Mouse (Mus musculus) bone marrow macrophage, adult 2 months (primary cell): Measurements from ENCODE around the gene Nckap5. TPM values are rescaled to one million over a fixed set of nuclear protein-coding genes. Genes with fewer than 3 reads are reported as not detected.
"Not testable (repeated sequence)": the region's sequence is repeated elsewhere in the genome, so short reads cannot be mapped to it uniquely, and the experiment has no call there.

ENCODE experiments used
- H3K27ac ChIP-seq: 2 replicates; pipeline ENCODE4 v1.5.1; 2012; ENCODE audit warnings: low read depth, low read length; ENCODE audit not compliant: insufficient read depth
- H3K4me1 ChIP-seq: 2 replicates; pipeline ENCODE4 v1.6.1; 2012; ENCODE audit warnings: low read length; ENCODE audit not compliant: control insufficient read depth, insufficient read depth
- H3K4me3 ChIP-seq: 2 replicates; pipeline ENCODE4 v1.5.1; 2012; ENCODE audit warnings: mild to moderate bottlenecking, low read length, moderate library complexity; ENCODE audit not compliant: insufficient read depth
- CTCF ChIP-seq: IDR thresholded peaks from 2 replicates; pipeline ENCODE4 v1.5.1; 2012; ENCODE audit warnings: low read depth, mild to moderate bottlenecking, low read length, moderate library complexity
- POLR2A ChIP-seq: IDR thresholded peaks from 2 replicates; pipeline ENCODE4 v1.6.1; 2012; ENCODE audit warnings: mild to moderate bottlenecking, low read depth, low read length, borderline replicate concordance
- polyA plus RNA-seq: library from polyadenylated mRNA; stranded (reverse); fragments of >200 nt; gene quantifications from 2 replicates; pipeline ENCODE4 v1.2.4, GENCODE M21; 2012; ENCODE audit not compliant: missing spikeins, insufficient read depth, insufficient read length

The Nckap5 gene
- polyA plus RNA-seq, 1 experiment = not detected

DNA sequence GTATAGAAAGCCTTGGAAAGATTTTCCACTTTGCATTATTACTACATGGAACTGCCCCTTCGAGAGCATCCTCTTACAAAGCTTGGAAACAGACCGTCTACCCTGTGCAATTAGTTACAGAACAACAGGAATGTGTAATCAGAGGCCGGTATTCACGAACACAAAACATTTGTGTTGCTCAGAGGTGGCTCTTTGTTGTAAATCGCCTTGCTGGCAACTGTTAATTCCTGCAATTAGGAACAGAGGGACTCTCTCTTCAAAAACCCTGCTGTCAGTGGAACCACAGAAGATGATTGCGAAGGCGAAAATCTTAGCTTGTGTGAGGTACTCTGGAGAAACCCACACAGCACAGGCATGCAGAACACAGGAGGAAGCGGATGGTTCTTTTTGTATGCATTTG is 710.1 kb downstream of the Nckap5 start:
- TF ChIP-seq CTCF (no peak), POLR2A (no peak)
- Histone ChIP-seq H3K4me1 (no peaks in the 10 kb centered on the region), H3K4me3 (no peak overlapping the region), H3K27ac (no peak overlapping the region)

GRCm38 (mm10) chr1:126116034-126116433 is 714.6 kb downstream of the Nckap5 start:
- no peak overlapping the region for H3K27ac ChIP-seq
- H3K4me1 ChIP-seq = no peaks in the 10 kb centered on the region
- TF ChIP-seq CTCF = no peak
- no peak for TF ChIP-seq POLR2A
- no peak overlapping the region for H3K4me3 ChIP-seq

DNA sequence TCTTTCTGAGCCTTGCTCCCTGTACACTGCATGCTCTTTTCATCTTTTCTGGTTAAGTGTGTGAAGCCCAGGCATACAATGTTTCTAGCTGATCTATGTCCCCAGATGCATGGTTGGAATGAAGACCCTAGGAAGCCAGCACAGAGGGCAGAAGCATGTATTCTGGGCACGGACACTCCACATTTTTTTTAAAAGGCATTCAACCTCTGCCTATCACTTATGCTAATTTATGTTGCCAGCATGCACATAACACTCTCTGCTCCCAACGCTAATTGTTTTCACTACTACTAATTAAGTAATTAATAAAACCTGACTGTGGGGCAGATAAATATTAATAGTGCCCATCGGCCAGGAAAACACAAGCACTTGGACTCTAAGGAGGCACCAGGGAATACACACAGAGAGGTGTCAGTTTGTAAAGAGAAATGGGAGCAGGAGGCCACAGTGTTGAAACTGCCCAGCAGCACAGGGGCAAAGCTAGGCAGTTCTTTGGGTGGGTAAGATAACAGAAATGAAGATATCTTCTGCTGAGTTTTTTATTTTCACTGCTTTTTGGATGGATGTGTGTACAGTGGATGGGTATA is 724.8 kb downstream of the Nckap5 start:
- Histone ChIP-seq H3K27ac (no peak overlapping the region), H3K4me3 (no peak overlapping the region), H3K4me1 (no peaks in the 10 kb centered on the region)
- TF ChIP-seq POLR2A = no peak

GRCm38 (mm10) chr1:126094346-126094745 is 736.3 kb downstream of the Nckap5 start:
- no peak overlapping the region for H3K27ac ChIP-seq
- H3K4me3 ChIP-seq = no peak overlapping the region
- no peaks in the 10 kb centered on the region for H3K4me1 ChIP-seq
- TF ChIP-seq POLR2A = no peak
- no peak for TF ChIP-seq CTCF

GRCm38 (mm10) chr1:126091979-126092378 is 738.6 kb downstream of the Nckap5 start:
- H3K4me1 ChIP-seq, H3K4me3 ChIP-seq: not testable (repeated sequence)

DNA sequence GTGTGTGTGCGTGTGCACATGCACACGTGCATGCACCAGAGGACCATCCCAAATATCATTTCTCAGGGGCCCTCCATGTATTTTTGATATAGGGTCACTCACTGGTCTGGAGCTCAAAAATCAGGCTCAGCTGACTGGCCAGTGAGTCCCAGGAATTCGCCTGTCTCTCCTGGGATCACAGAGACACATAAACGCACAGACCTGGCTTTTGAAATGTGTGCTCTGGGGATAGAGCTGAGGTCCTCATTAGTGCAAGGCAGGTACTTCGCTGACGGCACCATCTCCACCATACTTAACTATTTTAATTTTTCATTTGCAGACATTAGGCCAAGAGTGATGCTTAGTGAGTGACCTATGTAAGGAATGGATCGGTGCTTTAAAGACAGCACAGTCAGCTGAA is 743.4 kb downstream of the Nckap5 start:
- Histone ChIP-seq H3K27ac (no peak overlapping the region), H3K4me1 (no peaks in the 10 kb centered on the region), H3K4me3 (no peak overlapping the region)
- TF ChIP-seq CTCF (no peak), POLR2A (no peak)

More at GRCm38 (mm10) chr1:126091979-126092378, 738.6 kb downstream of the Nckap5 start:
- not testable (repeated sequence) for H3K27ac ChIP-seq

DNA sequence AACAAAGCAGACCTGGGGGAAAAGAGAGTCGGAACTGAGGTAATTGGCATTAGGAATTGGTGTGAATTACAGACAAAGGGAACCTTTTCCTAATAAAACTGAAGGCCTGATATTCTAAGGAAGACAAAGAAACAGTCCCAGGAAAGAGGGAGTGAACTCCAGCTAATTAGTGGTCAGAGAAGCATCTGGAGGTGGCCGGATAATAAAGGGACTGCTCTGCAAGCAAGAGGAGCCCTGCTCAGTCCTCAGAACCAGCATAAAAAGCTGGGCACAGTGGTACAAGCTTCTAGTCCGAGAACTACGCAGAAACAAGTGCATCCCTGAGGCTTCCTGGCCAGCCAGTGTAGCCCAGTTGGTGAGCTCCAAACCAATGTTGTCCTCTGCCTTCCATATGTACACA is 754.3 kb downstream of the Nckap5 start:
- no peaks in the 10 kb centered on the region for H3K4me1 ChIP-seq
- no peak overlapping the region for H3K27ac ChIP-seq
- H3K4me3 ChIP-seq = no peak overlapping the region
- TF ChIP-seq CTCF (no peak), POLR2A (no peak)

DNA sequence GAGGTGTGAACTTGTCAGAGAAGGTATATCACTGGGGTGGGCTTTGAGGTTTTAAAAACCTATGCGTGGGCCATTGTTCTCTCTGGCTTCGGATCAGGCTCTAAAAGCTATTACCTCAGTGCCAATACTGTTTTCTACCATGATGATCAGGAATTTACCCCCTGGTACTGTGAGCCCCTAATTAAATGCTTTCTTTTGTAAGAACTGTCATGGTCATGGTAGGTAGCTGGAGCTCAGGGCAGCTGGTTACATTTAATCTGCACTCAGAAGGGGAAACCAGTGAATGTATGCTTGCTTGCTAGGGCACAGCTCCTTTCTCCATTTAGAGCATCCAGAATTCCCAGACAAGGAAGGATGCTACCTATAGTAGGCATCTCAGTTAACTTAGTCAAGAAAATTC is 759.7 kb downstream of the Nckap5 start:
- TF ChIP-seq CTCF (no peak), POLR2A (no peak)

DNA sequence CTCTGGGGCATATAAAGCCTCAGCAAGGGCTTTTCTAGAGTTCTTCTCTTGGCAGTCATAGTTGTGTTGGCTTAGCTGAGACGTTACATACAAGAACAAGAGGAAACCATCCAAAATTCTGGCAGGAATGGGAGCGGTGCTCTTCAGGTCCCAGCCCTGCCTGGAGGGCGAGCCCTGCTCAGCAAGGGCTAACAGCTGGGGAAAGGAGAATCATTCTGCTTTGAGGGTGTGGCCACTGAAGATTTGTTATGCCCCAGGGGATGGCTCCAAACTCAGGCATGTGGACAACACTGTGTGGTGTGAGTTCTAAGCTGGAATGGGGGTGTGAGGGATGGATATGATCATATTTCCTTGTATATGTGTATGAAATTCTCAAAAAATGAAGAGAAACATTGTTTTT is 779.1 kb downstream of the Nckap5 start:
- no peak overlapping the region for H3K27ac ChIP-seq
- no peak overlapping the region for H3K4me3 ChIP-seq
- TF ChIP-seq POLR2A (no peak), CTCF (no peak)
- no peaks in the 10 kb centered on the region for H3K4me1 ChIP-seq

More for the DNA sequence above, 759.7 kb downstream of the Nckap5 start:
- Histone ChIP-seq H3K4me1 (no peaks in the 10 kb centered on the region), H3K4me3 (no peak overlapping the region), H3K27ac (no peak overlapping the region)

GRCm38 (mm10) chr1:126042886-126043285 is 787.7 kb downstream of the Nckap5 start:
- Histone ChIP-seq H3K27ac (no peak overlapping the region), H3K4me3 (no peak overlapping the region), H3K4me1 (no peaks in the 10 kb centered on the region)
- TF ChIP-seq CTCF (no peak), POLR2A (no peak)

GRCm38 (mm10) chr1:126027536-126027935 is 803.1 kb downstream of the Nckap5 start:
- Histone ChIP-seq H3K27ac (no peak overlapping the region), H3K4me1 (no peaks in the 10 kb centered on the region), H3K4me3 (no peak overlapping the region)
- TF ChIP-seq CTCF = no peak
- TF ChIP-seq POLR2A = no peak
